Mouse (Mus musculus): ENCODE measurements around the gene Cabin1. TPM values are rescaled to one million over a fixed set of nuclear protein-coding genes. Genes with fewer than 3 reads are reported as not detected.

The Cabin1 gene
- polyA plus RNA-seq, 1 experiment, result 39.0 TPM

GRCm38 (mm10) chr10:75740866-75741265 lies 23.3 kb downstream of the Cabin1 start:
- WGBS, result 38% methylated on average over 3 of the region's 3 CpGs
- H3K36me3 ChIP-seq (ENCODE audit: control insufficient read depth, insufficient read depth, low read length), result peaks cover 59% of the 10 kb centered on the region

GRCm38 (mm10) chr10:75725449-75725848 lies 38.7 kb downstream of the Cabin1 start:
- no peak for TF ChIP-seq POLR2A (IDR thresholded peaks at IDR 0.05; ENCODE audit: low read depth, low read length)
- TF ChIP-seq CTCF (IDR thresholded peaks at IDR 0.05; ENCODE audit: extremely low read depth, insufficient read length, insufficient replicate concordance, low read depth, low read length), result no peak
- Histone ChIP-seq H3K4me3 (ENCODE audit: low read depth, low read length) (no peak overlapping the region), H3K4me1 (ENCODE audit: control insufficient read depth, insufficient read depth, insufficient read length, low read length) (no peaks in the 10 kb centered on the region), H3K36me3 (ENCODE audit: control insufficient read depth, insufficient read depth, low read length) (peaks cover 71% of the 10 kb centered on the region), H3K27me3 (ENCODE audit: control insufficient read depth, insufficient read depth, low read length) (no peaks in the 10 kb centered on the region), H3K27ac (ENCODE audit: insufficient read depth, low read depth, low read length) (no peak overlapping the region)
- whole genome bisulfite sequencing, result 93% methylated on average over 7 of the region's 7 CpGs

More at GRCm38 (mm10) chr10:75740866-75741265, 23.3 kb downstream of the Cabin1 start:
- Histone ChIP-seq H3K27ac (ENCODE audit: insufficient read depth, low read depth, low read length) (no peak overlapping the region), H3K4me1 (ENCODE audit: control insufficient read depth, insufficient read depth, insufficient read length, low read length) (no peaks in the 10 kb centered on the region; the same call in 1 of the 2 replicates), H3K27me3 (ENCODE audit: control insufficient read depth, insufficient read depth, low read length) (no peaks in the 10 kb centered on the region), H3K4me3 (ENCODE audit: low read depth, low read length) (no peak overlapping the region)
- TF ChIP-seq CTCF (IDR thresholded peaks at IDR 0.05; ENCODE audit: extremely low read depth, insufficient read length, insufficient replicate concordance, low read depth, low read length) (no peak), POLR2A (IDR thresholded peaks at IDR 0.05; ENCODE audit: low read depth, low read length) (no peak)

- no peak overlapping the region for H3K4me3 ChIP-seq (ENCODE audit: low read depth, low read length)
- peaks cover 64% of the 10 kb centered on the region for H3K36me3 ChIP-seq (ENCODE audit: control insufficient read depth, insufficient read depth, low read length)
- TF ChIP-seq CTCF (IDR thresholded peaks at IDR 0.05; ENCODE audit: extremely low read depth, insufficient read length, insufficient replicate concordance, low read depth, low read length), result no peak
- no peak for TF ChIP-seq POLR2A (IDR thresholded peaks at IDR 0.05; ENCODE audit: low read depth, low read length)
- H3K27me3 ChIP-seq (ENCODE audit: control insufficient read depth, insufficient read depth, low read length), result no peaks in the 10 kb centered on the region
- H3K4me1 ChIP-seq (ENCODE audit: control insufficient read depth, insufficient read depth, insufficient read length, low read length), result no peaks in the 10 kb centered on the region
- WGBS, result 86% methylated on average over 5 of the region's 5 CpGs
- H3K27ac ChIP-seq (ENCODE audit: insufficient read depth, low read depth, low read length), result no peak overlapping the region
Observed at GRCm38 (mm10) chr10:75720215-75720614, 43.9 kb downstream of the Cabin1 start.

- TF ChIP-seq POLR2A (IDR thresholded peaks at IDR 0.05; ENCODE audit: low read depth, low read length), result no peak
- no peak for TF ChIP-seq CTCF (IDR thresholded peaks at IDR 0.05; ENCODE audit: extremely low read depth, insufficient read length, insufficient replicate concordance, low read depth, low read length)
- no peak overlapping the region for H3K27ac ChIP-seq (ENCODE audit: insufficient read depth, low read depth, low read length)
- no peaks in the 10 kb centered on the region for H3K4me1 ChIP-seq (ENCODE audit: control insufficient read depth, insufficient read depth, insufficient read length, low read length)
- no peak overlapping the region for H3K4me3 ChIP-seq (ENCODE audit: low read depth, low read length)
- 86% methylated on average over 3 of the region's 3 CpGs for WGBS
- H3K27me3 ChIP-seq (ENCODE audit: control insufficient read depth, insufficient read depth, low read length), result no peaks in the 10 kb centered on the region
- peaks cover 65% of the 10 kb centered on the region for H3K36me3 ChIP-seq (ENCODE audit: control insufficient read depth, insufficient read depth, low read length)
Observed at GRCm38 (mm10) chr10:75714795-75715194, 49.3 kb downstream of the Cabin1 start.

GRCm38 (mm10) chr10:75713026-75713425 lies 51.1 kb downstream of the Cabin1 start:
- 93% methylated on average over 11 of the region's 11 CpGs for WGBS

GRCm38 (mm10) chr10:75710210-75710609 lies 53.9 kb downstream of the Cabin1 start:
- peaks cover 68% of the 10 kb centered on the region for H3K36me3 ChIP-seq (ENCODE audit: control insufficient read depth, insufficient read depth, low read length)
- TF ChIP-seq CTCF (IDR thresholded peaks at IDR 0.05; ENCODE audit: extremely low read depth, insufficient read length, insufficient replicate concordance, low read depth, low read length), result no peak
- no peak for TF ChIP-seq POLR2A (IDR thresholded peaks at IDR 0.05; ENCODE audit: low read depth, low read length)
- no peaks in the 10 kb centered on the region for H3K27me3 ChIP-seq (ENCODE audit: control insufficient read depth, insufficient read depth, low read length)
- no peak overlapping the region for H3K27ac ChIP-seq (ENCODE audit: insufficient read depth, low read depth, low read length)
- no peak overlapping the region for H3K4me3 ChIP-seq (ENCODE audit: low read depth, low read length)
- 80% methylated on average over 2 of the region's 2 CpGs for WGBS
- H3K4me1 ChIP-seq (ENCODE audit: control insufficient read depth, insufficient read depth, insufficient read length, low read length), result no peaks in the 10 kb centered on the region

More at GRCm38 (mm10) chr10:75713026-75713425, 51.1 kb downstream of the Cabin1 start:
- peaks cover 76% of the 10 kb centered on the region for H3K36me3 ChIP-seq (ENCODE audit: control insufficient read depth, insufficient read depth, low read length)
- H3K27ac ChIP-seq (ENCODE audit: insufficient read depth, low read depth, low read length), result no peak overlapping the region
- TF ChIP-seq CTCF (IDR thresholded peaks at IDR 0.05; ENCODE audit: extremely low read depth, insufficient read length, insufficient replicate concordance, low read depth, low read length), result no peak
- no peak for TF ChIP-seq POLR2A (IDR thresholded peaks at IDR 0.05; ENCODE audit: low read depth, low read length)
- no peak overlapping the region for H3K4me3 ChIP-seq (ENCODE audit: low read depth, low read length)
- no peaks in the 10 kb centered on the region for H3K27me3 ChIP-seq (ENCODE audit: control insufficient read depth, insufficient read depth, low read length)
- H3K4me1 ChIP-seq (ENCODE audit: control insufficient read depth, insufficient read depth, insufficient read length, low read length), result no peaks in the 10 kb centered on the region

GRCm38 (mm10) chr10:75709261-75709660 lies 54.9 kb downstream of the Cabin1 start:
- Histone ChIP-seq H3K27ac (ENCODE audit: insufficient read depth, low read depth, low read length) (no peak overlapping the region), H3K36me3 (ENCODE audit: control insufficient read depth, insufficient read depth, low read length) (peaks cover 69% of the 10 kb centered on the region), H3K4me1 (ENCODE audit: control insufficient read depth, insufficient read depth, insufficient read length, low read length) (no peaks in the 10 kb centered on the region; the same call in 1 of the 2 replicates), H3K4me3 (ENCODE audit: low read depth, low read length) (no peak overlapping the region), H3K27me3 (ENCODE audit: control insufficient read depth, insufficient read depth, low read length) (no peaks in the 10 kb centered on the region)
- WGBS, result 94% methylated on average over 9 of the region's 9 CpGs
- TF ChIP-seq POLR2A (IDR thresholded peaks at IDR 0.05; ENCODE audit: low read depth, low read length), result no peak
- TF ChIP-seq CTCF (IDR thresholded peaks at IDR 0.05; ENCODE audit: extremely low read depth, insufficient read length, insufficient replicate concordance, low read depth, low read length), result no peak
